In the genomic region with DNA sequence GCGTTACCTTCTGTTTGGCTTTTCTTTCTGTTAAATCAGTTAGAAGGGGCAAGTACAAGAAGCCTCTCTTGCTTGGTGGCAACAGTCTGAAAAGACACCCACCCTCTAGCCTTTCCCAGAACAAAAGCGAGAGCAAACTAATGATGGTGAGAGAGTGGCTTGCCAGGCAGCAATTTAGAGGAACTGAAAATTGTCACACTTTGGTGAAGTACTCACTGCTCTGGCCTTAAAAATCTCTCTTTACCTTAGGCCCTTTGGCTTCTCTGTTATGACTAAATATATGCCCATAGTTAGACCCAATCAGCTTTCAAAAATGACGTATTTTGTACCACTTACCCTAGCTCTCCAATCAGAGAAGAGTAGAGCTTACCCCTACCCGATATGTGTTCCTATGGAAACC, we compare ENCODE assay signal across 31 mouse cellular contexts.
"Had no signal": no experiment of that assay in that cellular context is flagged by ENCODE, and none has a peak within 500 bp of the region (broad histone marks: within the 10 kb centered on the region; RNA-seq: fewer than 3 reads in every experiment).

No protein-coding gene starts in this region.

- H3K4me3 ChIP-seq: limb, embryonic 10.5 days; limb, embryonic 12.5 days; limb, embryonic 13.5 days; limb, embryonic 15.5 days; liver, embryonic 13.5 days; liver, embryonic 15.5 days; lung, embryonic 15.5 days; megakaryocyte, embryonic 14.5 days; midbrain, embryonic 10.5 days; midbrain, embryonic 12.5 days; midbrain, embryonic 13.5 days; midbrain, embryonic 15.5 days; myocyte; neural tube, embryonic 12.5 days had no signal

- H3K4me2 ChIP-seq: limb, embryonic 12.5 days; limb, embryonic 13.5 days; limb, embryonic 15.5 days; liver, embryonic 11.5 days; liver, embryonic 13.5 days; liver, embryonic 15.5 days; lung, embryonic 14.5 days; lung, embryonic 15.5 days; midbrain, embryonic 11.5 days; midbrain, embryonic 12.5 days; midbrain, embryonic 13.5 days; midbrain, embryonic 15.5 days; neural tube, embryonic 12.5 days had no signal

- H3K36me3 ChIP-seq: limb, embryonic 10.5 days; limb, embryonic 12.5 days; limb, embryonic 13.5 days; limb, embryonic 15.5 days; liver, embryonic 13.5 days; liver, embryonic 15.5 days; lung, embryonic 15.5 days; midbrain, embryonic 10.5 days; midbrain, embryonic 12.5 days; midbrain, embryonic 13.5 days; midbrain, embryonic 15.5 days; neural tube, embryonic 12.5 days had no signal

- H3K27ac ChIP-seq: limb, embryonic 10.5 days; limb, embryonic 12.5 days; limb, embryonic 13.5 days; limb, embryonic 15.5 days; liver, embryonic 13.5 days; liver, embryonic 14.5 days; liver, embryonic 15.5 days; lung, embryonic 15.5 days; macrophage; midbrain, embryonic 10.5 days; midbrain, embryonic 12.5 days; midbrain, embryonic 13.5 days; midbrain, embryonic 15.5 days; neural tube, embryonic 12.5 days had no signal

- DNase-seq: left cerebral cortex, postnatal 4 days; liver; liver, embryonic 13.5 days; liver, postnatal 0 days; lung, adult 18-20 months; lung, adult 2 months; lung, embryonic 14.5 days; lung, postnatal 10 days; lung, postnatal 14 days; lung, postnatal 36 days; lung, postnatal 4 days; midbrain, embryonic 14.5 days had no signal

- H3K9me3 ChIP-seq: limb, embryonic 10.5 days; limb, embryonic 12.5 days; limb, embryonic 13.5 days; limb, embryonic 15.5 days; liver, embryonic 13.5 days; liver, embryonic 15.5 days; lung, embryonic 15.5 days; megakaryocyte, embryonic 14.5 days; midbrain, embryonic 10.5 days; midbrain, embryonic 12.5 days; midbrain, embryonic 13.5 days; midbrain, embryonic 15.5 days; neural tube, embryonic 12.5 days had no signal

- H3K27me3 ChIP-seq: limb, embryonic 12.5 days; limb, embryonic 13.5 days; limb, embryonic 15.5 days; liver, embryonic 13.5 days; liver, embryonic 15.5 days; lung, embryonic 15.5 days; megakaryocyte, embryonic 14.5 days; midbrain, embryonic 12.5 days; midbrain, embryonic 13.5 days; midbrain, embryonic 15.5 days; neural tube, embryonic 12.5 days had no signal

- H3K9ac ChIP-seq: limb, embryonic 12.5 days; limb, embryonic 13.5 days; limb, embryonic 15.5 days; liver, embryonic 13.5 days; liver, embryonic 14.5 days; liver, embryonic 15.5 days; liver, postnatal 0 days; lung, embryonic 14.5 days; lung, embryonic 15.5 days; midbrain, embryonic 12.5 days; midbrain, embryonic 13.5 days; midbrain, embryonic 15.5 days; neural tube, embryonic 12.5 days had no signal

- H3K4me1 ChIP-seq: limb, embryonic 10.5 days; limb, embryonic 12.5 days; limb, embryonic 13.5 days; limb, embryonic 15.5 days; liver, embryonic 13.5 days; liver, embryonic 15.5 days; lung, embryonic 15.5 days; megakaryocyte, embryonic 14.5 days; midbrain, embryonic 10.5 days; midbrain, embryonic 12.5 days; midbrain, embryonic 13.5 days; midbrain, embryonic 15.5 days; neural tube, embryonic 12.5 days had no signal

- ATAC-seq: liver, postnatal 0 days; lung, postnatal 0 days; midbrain, embryonic 13.5 days; midbrain, embryonic 15.5 days; midbrain, embryonic 16.5 days had no signal
